Mouse (Mus musculus) gastrocnemius, postnatal 14 days (tissue): ENCODE results near the gene Oxt. TPM values are rescaled to one million over a fixed set of nuclear protein-coding genes. Genes with fewer than 3 reads are reported as not detected.
"Not testable (repeated sequence)": the region's sequence is repeated elsewhere in the genome, so short reads cannot be mapped to it uniquely, and the experiment has no call there.

Experiments
- DNase-seq: peaks from one replicate; pipeline ENCODE4 v3.0.0; 2021; ENCODE audit warnings: mixed read lengths
- intact Hi-C: fragments of 180-260 bp; cut with DNase I; formaldehyde crosslinking; loops from one replicate; pipeline ENCODE4 v1.15.1; 2025; ENCODE audit warnings: low total_unique reads
- long read RNA-seq, 2 experiments: library from polyadenylated mRNA; stranded (forward); transcript quantifications; one replicate each; pipeline ENCODE4 v2.0.0; 2021
- total RNA-seq, 2 experiments: library from RNA; stranded (reverse); gene quantifications; 2 replicates each; pipeline ENCODE4 v1.2.3; 2021

Gene Oxt
- not detected for total RNA-seq
- long read RNA-seq, experiment 1, result 0 reads
- long read RNA-seq, experiment 2, result 0 reads

- no peak for DNase-seq
- intact Hi-C loops, result no loop called here
Observed at GRCm38 (mm10) chr2:130575873-130576272, at the start of gene Oxt. Gene Oxt, plus strand, starts transcription at chr2:130576173.

DNA sequence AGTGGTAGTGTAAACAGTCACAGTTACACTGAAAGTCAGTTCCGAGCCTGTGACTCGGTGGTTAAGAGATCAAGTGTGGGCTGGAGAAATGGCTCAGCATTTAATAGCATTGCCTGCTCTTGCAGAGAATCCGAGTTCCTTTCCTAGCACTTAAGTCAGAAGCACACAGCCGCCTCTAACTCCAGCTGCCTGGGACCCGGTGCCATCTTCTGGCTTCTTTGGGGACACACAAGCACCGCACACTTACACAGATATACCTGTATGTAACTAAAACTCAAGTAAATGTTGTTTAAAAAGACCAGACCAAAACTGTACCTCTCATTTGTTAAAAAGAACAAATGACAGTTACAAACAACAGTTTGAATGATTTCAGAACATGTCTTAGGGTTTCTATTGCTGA, 47.5 kb upstream of the Oxt start:
- intact Hi-C loops, result no loop called here
- no peak for DNase-seq

GRCm38 (mm10) chr2:130529290-130529689, 46.7 kb upstream of the Oxt start:
- no peak for DNase-seq
- intact Hi-C loops, result no loop called here

GRCm38 (mm10) chr2:130529925-130530324, 46.0 kb upstream of the Oxt start:
- intact Hi-C loops, result no loop called here
- no peak for DNase-seq

- intact Hi-C loops, result no loop called here
- no peak for DNase-seq
Observed at GRCm38 (mm10) chr2:130532201-130532600, 43.8 kb upstream of the Oxt start.

DNA sequence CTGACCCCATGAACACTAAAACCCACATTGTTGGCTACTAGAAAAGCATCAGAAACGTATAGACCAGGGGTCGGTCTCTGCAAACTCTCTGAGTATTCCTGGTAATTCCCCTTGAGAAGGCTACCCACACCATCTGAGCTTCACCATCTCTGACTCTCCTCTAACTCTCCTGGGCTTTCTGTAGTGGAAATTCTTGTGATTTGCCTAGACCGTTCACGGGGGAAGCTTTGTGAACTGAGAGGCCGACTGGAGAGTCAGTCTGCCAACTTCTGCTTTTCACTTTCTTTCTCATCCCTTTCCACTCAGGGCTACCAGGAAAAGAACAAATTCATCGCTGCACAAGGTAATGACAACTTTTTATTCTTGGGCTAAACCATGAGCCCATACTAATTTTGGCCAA, 41.0 kb upstream of the Oxt start:
- intact Hi-C loops, result no loop called here
- DNase-seq, result no peak

DNA sequence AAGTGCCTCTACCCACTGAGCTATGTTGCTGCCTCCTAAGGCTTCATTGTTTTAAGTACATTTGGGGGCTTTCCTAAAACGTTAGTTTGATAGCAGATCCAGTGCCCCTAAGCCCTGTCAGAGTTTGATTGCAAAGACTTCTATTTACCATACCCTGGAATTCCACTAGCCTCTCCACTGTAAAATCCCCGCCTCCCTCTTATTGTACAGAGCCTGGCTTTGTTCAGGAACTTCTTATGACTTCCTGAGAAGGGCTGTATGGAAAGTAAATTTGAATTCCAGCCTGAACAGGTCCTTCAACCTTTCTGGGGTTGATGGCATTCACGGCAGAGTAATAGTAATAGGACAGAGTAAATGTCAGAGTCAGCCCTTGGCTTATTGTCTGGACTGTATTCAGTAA, 39.1 kb upstream of the Oxt start:
- intact Hi-C loops, result no loop called here
- no peak for DNase-seq

- no peak for DNase-seq
- intact Hi-C loops, result no loop called here
Observed at GRCm38 (mm10) chr2:130538876-130539546, 37.0 kb upstream of the Oxt start.

- no peak for DNase-seq
- intact Hi-C loops, result no loop called here
Observed at GRCm38 (mm10) chr2:130540266-130540665, 35.7 kb upstream of the Oxt start.

DNA sequence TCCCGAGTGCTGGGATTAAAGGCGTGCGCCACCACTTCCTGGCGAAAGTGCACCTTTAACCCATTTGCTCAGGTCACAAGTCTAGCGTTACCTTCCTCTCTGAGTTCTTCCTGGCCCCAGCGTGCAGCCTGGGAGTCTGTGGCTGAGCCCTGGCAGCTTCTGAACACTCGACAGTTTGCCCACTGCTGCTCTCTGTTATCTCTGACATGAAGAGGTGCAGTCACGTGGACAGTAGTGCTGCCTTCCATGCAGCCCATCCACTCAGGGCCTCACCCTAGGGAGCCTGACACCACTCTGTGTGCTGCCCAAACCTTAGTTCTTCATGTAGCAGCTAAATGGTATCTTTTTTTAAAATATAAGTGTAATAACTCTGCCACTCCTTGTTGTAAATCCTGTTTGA, 29.0 kb upstream of the Oxt start:
- DNase-seq, result no peak
- intact Hi-C loops, result no loop called here

- no peak for DNase-seq
- intact Hi-C loops, result no loop called here
Observed at GRCm38 (mm10) chr2:130554841-130555240, 21.1 kb upstream of the Oxt start.

- DNase-seq, result no peak
- intact Hi-C loops, result no loop called here
Observed at GRCm38 (mm10) chr2:130556292-130556691, 19.7 kb upstream of the Oxt start.

- DNase-seq, result no peak
- intact Hi-C loops, result no loop called here
Observed at GRCm38 (mm10) chr2:130557462-130557861, 18.5 kb upstream of the Oxt start.

DNA sequence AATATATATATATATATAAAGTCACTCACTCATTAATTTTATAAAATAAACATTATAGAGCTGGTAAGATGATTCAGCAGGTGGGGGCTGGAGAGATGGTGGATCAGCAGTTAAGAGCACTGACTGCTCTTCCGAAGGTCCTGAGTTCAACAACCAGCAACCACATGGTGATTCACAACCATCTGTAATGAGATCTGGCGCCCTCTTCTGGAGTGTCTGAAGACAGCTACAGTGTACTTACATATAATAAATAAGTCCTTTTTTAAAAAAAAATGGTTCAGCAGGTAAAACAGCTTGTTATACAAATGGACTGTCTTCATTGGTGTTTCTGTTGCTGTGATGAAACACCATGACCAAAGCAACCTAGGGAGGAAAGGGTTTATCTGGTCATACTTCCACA, 18.0 kb upstream of the Oxt start:
- no peak for DNase-seq
- intact Hi-C loops, result no loop called here

DNA sequence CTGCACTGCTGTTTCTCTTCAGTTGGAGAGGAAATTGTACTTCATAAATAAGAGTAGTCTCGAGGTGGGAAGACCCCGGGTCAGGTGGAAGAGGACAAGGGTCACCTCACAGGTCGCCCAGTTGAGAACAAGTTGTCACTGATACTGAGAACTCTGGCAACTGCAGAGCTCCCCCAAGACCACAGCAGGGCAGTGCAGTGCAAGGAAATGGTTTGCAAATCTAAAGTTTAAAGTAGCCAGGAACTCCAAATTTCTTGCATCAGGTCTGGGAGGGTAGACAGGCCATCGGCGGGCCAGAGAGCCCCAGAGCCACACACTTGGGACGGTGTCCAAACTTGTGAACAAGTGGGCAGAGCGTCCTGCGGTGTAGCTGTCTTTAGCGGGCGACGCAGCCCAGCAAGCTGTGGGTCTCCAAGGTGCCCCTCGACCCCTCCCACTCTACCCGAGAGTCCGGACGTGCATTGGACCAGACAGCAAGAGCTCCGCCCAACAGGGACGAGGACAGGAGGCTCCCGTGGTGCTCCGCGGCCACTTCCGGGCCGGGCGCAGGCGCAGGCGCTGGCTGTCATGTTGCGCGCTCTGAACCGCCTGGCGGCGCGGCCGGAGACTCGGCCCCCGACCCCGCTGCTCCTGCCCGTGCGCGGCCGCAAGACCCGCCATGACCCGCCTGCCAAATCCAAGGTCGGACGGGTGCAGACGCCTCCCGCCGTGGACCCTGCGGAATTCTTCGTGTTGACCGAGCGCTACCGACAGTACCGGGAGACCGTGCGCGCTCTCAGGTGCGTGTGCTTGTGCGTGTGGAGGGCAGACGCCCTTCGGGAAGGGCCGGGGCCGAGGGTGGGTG, 12.5 kb upstream of the Oxt start, which contains the start of gene Mrps26:
Gene Mrps26 (plus strand): TSS at position 531 of the 844 bp plus-strand sequence.
- DNase-seq, result peak; percentile 94
- intact Hi-C loops, result no loop called here

GRCm38 (mm10) chr2:130564063-130564462, 11.9 kb upstream of the Oxt start:
- intact Hi-C loops, result no loop called here

GRCm38 (mm10) chr2:130564983-130565382, 11.0 kb upstream of the Oxt start:
- intact Hi-C loops, result no loop called here
- DNase-seq, result no peak

More at GRCm38 (mm10) chr2:130564063-130564462, 11.9 kb upstream of the Oxt start:
- no peak for DNase-seq

DNA sequence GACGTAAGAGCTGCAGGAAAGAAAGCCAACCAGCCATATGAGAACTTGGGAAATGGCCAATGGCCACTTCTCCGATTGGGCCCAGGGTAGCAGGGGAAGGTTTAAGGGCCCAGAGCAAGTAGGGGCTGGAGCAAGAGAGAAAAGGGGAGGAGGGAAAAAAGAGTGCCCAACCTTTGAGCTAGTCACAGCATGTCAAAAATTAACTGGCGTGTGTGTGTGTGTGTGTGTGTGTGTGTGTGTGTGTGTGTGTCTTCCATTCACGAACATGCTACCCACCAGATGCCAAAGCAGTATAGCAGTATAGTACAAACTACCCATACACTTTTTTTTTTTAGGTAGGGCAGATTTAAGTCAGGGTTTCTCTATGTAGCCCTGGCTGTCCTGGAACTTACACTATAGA, 7.1 kb upstream of the Oxt start:
- DNase-seq, result no peak
- intact Hi-C loops, result no loop called here

DNA sequence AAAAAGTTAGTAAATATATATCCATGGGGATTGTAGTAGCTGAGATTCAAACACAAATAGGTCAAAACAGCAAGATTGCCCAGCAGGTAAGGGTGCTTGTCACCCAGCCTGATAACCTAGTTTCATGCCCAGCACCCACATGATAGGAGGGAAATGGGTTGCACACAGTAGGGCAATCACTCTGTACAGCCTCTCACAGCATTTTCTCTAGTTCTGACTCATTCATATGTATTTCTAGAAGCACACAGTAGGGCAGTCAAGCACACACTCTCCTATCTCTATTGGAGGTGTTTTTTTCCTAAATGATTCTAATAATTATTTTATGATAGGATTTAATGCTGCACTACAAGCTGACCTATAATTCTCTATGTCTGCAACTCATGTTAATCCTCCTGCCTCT, 6.0 kb upstream of the Oxt start:
- intact Hi-C loops, result no loop called here
- no peak for DNase-seq

DNA sequence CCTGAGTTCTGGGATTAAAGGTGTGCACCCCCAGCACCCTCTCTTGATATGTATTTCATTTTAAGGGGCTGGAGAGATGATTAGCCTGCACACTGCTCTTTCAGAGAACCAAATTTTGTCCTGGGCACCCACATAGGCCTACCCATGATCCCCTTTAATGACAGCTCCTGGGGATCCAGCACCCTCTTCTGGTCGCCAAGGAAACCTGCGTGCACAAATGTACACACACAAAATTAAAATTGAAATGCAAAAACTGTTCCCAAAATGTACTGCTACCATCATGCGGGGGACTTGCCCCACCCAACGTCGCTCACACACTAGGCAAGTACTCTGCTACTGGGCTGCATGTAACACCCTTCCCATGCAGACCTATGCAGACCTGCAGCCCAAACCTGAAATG, 1.0 kb upstream of the Oxt start:
- intact Hi-C loops, result no loop called here
- no peak for DNase-seq

DNA sequence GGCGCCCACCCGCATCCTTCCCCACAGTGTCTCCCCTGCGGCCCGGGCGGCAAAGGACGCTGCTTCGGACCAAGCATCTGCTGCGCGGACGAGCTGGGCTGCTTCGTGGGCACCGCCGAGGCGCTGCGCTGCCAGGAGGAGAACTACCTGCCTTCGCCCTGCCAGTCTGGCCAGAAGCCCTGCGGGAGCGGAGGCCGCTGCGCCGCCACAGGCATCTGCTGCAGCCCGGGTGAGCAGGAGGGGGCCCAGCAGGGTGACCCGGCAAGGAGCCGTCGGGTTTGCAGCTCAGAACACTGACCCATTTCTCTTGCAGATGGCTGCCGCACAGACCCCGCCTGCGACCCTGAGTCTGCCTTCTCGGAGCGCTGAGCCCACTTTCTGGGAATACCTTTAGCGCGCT, 591 bp downstream of the Oxt start:
- intact Hi-C loops, result not testable (repeated sequence)

More for the DNA sequence above, 591 bp downstream of the Oxt start:
- DNase-seq, result peak; percentile 30
